Mouse (Mus musculus) cerebellum, adult 2 months (tissue): Measurements from ENCODE around the gene Trmt1.

ENCODE experiments used
- CTCF ChIP-seq: fragments of 200-500 bp; IDR thresholded peaks from 2 replicates; pipeline ENCODE4 v1.5.1; 2011; ENCODE audit warnings: low read depth, mild to moderate bottlenecking, control low read depth, low read length, moderate library complexity, borderline replicate concordance; ENCODE audit not compliant: insufficient read depth
- POLR2A ChIP-seq: fragments of 200-500 bp; IDR thresholded peaks from 2 replicates; pipeline ENCODE4 v1.6.1; 2011; ENCODE audit warnings: low read length, control low read depth, borderline replicate concordance; ENCODE audit not compliant: insufficient read depth

- TF ChIP-seq CTCF (no peak), POLR2A (no peak)
Measured at GRCm38 (mm10) chr8:84730541-84731370, 44.6 kb downstream of the Trmt1 start.
